Mouse (Mus musculus): ENCODE measurements at regions not wholly inside any gene's neighbourhood (a gene's known extent, or its start where the extent isn't known, plus 50 kb on each side); places are given as distances from the start of the nearest gene placed in this dataset.

- no peak for DNase-seq (ENCODE audit: low spot score)
Measured at GRCm38 (mm10) chr14:93972858-93973257, 82.4 kb upstream of the Pcdh9 start.

DNA sequence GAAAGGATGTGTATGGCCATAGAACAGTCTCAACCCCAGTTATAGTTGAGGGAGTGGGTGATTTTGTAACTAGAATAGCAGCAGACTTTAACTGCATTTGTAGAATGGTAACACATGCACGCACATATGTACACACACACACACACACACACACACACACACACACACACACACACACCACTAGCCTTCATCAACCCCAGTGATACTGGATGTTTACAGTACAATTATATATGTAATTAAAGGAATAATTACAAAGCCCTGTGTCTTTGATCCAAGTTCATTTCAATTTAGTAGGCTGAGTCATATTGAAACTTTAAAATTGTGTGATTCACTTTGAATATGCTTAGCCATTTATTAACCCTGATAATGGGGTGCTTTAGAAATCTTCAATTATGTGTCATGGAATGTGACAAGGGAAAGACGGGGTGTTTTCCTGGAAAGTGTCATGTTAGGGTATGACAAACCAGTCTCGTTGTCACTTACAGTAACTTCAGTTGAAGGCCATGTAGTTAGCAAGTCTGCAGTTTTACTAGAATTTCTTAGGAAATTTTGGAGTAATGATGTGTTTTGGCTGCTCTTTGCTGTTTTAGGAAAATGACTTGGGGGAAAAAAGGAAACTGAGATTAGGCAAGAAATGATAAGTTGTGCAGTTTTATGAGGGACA, 81.8 kb upstream of the Pcdh9 start:
- DNase-seq (ENCODE audit: low spot score) = no peak

DNA sequence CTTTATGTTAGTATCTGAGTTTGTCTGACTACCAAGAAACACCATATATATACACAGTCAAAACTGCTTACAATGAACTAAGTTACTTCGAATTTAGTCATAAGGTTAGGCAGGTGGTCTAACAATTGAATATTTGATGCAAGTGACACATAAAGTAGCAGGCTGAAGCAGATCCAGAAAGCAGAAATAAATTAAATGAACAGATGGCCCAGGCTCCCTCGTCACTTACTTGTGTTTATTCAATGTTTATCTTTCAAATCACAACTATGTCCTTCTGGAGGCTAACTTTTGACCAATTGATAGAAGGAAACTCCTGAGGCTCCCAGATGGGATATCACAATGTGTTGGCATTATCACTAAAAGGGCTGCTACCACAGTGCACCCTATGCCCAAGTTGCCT, 76.5 kb upstream of the Pcdh9 start:
- DNase-seq (ENCODE audit: low spot score) = no peak

DNA sequence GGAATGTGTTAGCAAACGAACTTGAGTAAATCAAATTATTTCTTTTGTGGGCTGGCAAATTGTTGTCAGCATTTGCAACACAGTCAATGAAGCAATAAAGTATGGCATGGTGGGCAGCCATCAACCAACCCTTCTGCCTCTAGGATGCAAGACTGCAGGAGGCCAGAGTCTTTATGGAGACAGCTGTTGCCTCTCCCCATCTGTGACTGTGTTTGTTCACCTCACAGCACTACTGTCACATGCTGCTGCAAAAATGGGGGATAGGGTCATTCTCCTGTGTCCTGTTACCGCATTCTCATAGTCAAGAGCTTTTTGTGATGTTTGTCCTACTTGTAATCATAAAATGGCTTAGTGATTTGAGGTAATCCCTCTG, 72.2 kb upstream of the Pcdh9 start:
- DNase-seq (ENCODE audit: low spot score) = peak; percentile 4

DNA sequence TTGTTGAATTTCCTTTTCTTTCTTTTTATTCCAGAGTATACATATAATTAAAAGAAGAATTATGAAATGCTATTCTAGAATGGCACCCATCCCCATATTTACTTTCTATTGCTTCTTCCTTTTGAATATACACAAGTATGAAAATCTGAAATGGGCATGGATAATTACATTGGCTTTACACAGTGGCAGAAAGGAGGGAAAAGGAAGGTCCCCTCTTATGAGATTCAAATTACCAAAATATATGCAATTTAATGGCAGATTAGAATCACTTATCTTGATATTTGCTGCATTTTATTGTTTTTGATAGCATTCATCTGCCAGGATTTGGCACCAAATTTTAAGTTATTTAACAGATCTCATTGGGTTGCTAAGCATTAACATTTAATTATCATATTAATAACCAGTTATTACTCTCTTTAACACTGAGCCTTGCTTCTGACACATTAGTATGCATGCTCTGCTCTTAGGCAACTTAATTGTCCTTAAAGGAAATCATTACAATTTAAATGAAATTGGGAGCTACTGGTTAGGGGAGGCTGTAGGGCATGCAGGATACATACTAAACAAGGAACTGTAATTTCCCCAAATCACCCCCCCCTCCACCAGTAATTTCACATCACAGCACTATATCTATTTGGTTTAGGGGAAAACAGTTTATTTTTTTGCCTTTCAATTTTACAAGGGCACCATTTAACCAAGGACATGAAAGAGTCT, 71.6 kb upstream of the Pcdh9 start:
- no peak for DNase-seq (ENCODE audit: low spot score)

All from embryo, embryonic 10 days (tissue).